Mouse (Mus musculus) megakaryocyte, embryonic 14.5 days (primary cell): ENCODE data around the gene Ugt1a6b.
"Not testable (repeated sequence)": the region's sequence is repeated elsewhere in the genome, so short reads cannot be mapped to it uniquely, and the experiment has no call there.

ENCODE experiments used
- FLI1 ChIP-seq: IDR thresholded peaks from 2 replicates; pipeline ENCODE4 v1.6.1; 2012; ENCODE audit warnings: low read length, inconsistent platforms, mixed read lengths
- GATA1 ChIP-seq: IDR thresholded peaks from 3 replicates; pipeline ENCODE4 v1.6.1; 2012; ENCODE audit warnings: mixed read lengths, low read length, inconsistent platforms, borderline replicate concordance

DNA sequence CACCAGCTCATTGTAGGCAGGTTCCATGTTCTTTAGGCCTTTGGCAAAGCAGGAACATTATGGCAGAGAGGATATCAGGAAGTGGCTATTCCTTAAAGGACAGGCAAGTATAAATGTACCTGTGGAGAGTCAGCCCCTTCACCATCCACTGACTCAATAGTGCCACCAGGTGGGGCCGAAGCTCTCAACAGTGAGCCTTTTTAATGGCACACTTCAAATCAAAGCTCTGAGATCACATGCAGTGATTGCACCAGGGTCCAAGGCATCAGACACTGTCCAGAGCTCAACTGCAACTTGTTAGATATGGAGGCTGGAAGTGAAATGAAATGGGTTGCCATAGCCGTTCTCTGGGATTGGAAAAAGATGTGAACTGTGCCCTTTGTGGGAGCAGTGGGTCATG lies 42.2 kb downstream of the Ugt1a6b start:
- TF ChIP-seq GATA1, FLI1: not testable (repeated sequence)
